Mouse (Mus musculus) limb, embryonic 11.5 days (tissue): ENCODE data around the gene Sectm1a. TPM values are rescaled to one million over a fixed set of nuclear protein-coding genes. Genes with fewer than 3 reads are reported as not detected.
"Not testable (repeated sequence)": the region's sequence is repeated elsewhere in the genome, so short reads cannot be mapped to it uniquely, and the experiment has no call there.

Source experiments
- ATAC-seq: fragments of 200-750 bp; cut with Nextera tagmentation; 2 replicates; pipeline ENCODE4 v1.8.0; 2017; ENCODE audit warnings: low read depth; ENCODE audit not compliant: insufficient number of reproducible peaks, low FRiP score, low TSS enrichment
- DNase-seq: peaks from one replicate; pipeline ENCODE4 v3.0.0-alpha.2; 2015; ENCODE audit warnings: low spot score
- H3K27ac ChIP-seq: fragments of 300-500 bp; sonication (generic); replicated peaks from 2 replicates; pipeline ENCODE4 v1.5.1; 2014; ENCODE audit warnings: low read depth, mild to moderate bottlenecking, low read length
- H3K27me3 ChIP-seq: fragments of 300-500 bp; sonication (generic); 2 replicates; pipeline ENCODE4 v1.6.1; 2014; ENCODE audit warnings: mild to moderate bottlenecking, low read length, mixed read lengths; ENCODE audit not compliant: control insufficient read depth, insufficient read depth
- H3K36me3 ChIP-seq: fragments of 300-500 bp; sonication (generic); 2 replicates; pipeline ENCODE4 v1.6.1; 2014; ENCODE audit warnings: mild to moderate bottlenecking, low read length, moderate library complexity, mixed read lengths; ENCODE audit not compliant: control insufficient read depth, insufficient read depth
- H3K4me1 ChIP-seq: fragments of 300-500 bp; sonication (generic); 2 replicates; pipeline ENCODE4 v1.6.1; 2014; ENCODE audit warnings: low read length, mixed read lengths; ENCODE audit not compliant: control insufficient read depth, insufficient read depth
- H3K4me2 ChIP-seq: fragments of 300-500 bp; sonication (generic); 2 replicates; pipeline ENCODE4 v1.6.1; 2014; ENCODE audit warnings: low read depth, mild to moderate bottlenecking, moderate library complexity; ENCODE audit not compliant: severe bottlenecking
- H3K4me3 ChIP-seq: fragments of 300-500 bp; sonication (generic); 2 replicates; pipeline ENCODE4 v1.5.1; 2014; ENCODE audit warnings: low read depth, low read length
- H3K9ac ChIP-seq: fragments of 300-500 bp; sonication (generic); 2 replicates; pipeline ENCODE4 v1.6.1; 2014; ENCODE audit warnings: mild to moderate bottlenecking, low read length
- H3K9me3 ChIP-seq: fragments of 300-500 bp; sonication (generic); 2 replicates; pipeline ENCODE4 v1.6.1; 2016; ENCODE audit warnings: low read length; ENCODE audit not compliant: control insufficient read depth
- whole genome bisulfite sequencing: fragments of 180-500 bp; shearing (Covaris S2); extraction: QIAGEN DNeasy Blood & Tissue Kit; methylation state at CpG from one replicate; pipeline ENCODE4 v1.1.7; 2014; 5-methylcytosine and 5-hydroxymethylcytosine counted together
- polyA plus RNA-seq: library from polyadenylated mRNA; unstranded; fragments of >200 nt; fragmentation: Nextera tagmentation; extraction: Ambion mirVana; gene quantifications from 2 replicates; pipeline ENCODE4 v1.2.1, GENCODE M21; 2014

The Sectm1a gene
- polyA plus RNA-seq, 1 experiment from 2014 or later, result not detected

DNA sequence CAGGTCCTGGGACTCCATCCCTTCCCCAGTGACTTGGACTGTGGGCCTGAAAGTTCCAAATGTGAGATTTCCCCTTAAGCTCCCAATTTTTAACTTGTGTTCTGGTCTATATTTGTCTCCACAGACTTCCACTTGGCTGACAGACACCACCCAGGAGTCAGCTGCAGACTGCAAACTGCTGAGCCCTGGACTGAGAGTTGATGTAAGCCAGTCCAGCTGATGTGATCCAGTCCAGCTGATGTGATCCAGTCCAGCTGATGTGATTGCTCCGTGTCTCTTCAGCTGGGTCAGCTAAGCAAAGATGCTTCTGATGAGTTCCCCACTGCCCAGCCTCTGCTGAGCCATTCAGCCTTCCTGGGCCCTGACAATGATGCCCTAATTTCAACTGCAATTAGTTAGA is 29.2 kb downstream of the Sectm1a start:
- DNase-seq (no peak), ATAC-seq (no peak)
- Histone ChIP-seq H3K9ac (no peak overlapping the region), H3K27ac (no peak overlapping the region), H3K9me3 (no peaks in the 10 kb centered on the region), H3K4me2 (no peak overlapping the region), H3K4me1 (no peaks in the 10 kb centered on the region), H3K36me3 (no peaks in the 10 kb centered on the region), H3K27me3 (no peaks in the 10 kb centered on the region), H3K4me3 (no peak overlapping the region)
- 71% methylated on average over 1 of the region's 1 CpGs for WGBS

DNA sequence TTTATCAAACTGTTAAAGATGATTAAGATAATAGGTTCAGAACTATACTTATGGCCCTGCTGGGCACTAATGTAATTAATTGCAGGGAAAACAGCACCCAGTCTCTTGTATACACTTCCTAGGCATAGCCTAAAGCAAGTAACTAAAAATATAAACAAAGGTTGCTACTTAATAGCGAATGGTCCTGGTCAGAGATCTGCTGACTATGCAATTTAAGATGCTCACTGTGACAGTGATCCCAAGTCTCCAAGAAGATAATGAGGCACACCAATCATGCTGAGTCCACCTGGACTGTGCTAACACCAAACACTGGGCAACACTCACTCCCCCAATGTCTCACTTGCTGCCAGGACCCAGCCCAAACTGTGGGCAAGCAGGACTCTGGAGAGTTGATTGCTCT is 31.2 kb downstream of the Sectm1a start:
- ATAC-seq (no peak), DNase-seq (no peak)
- H3K27ac ChIP-seq, result no peak overlapping the region
- H3K4me2 ChIP-seq, result no peak overlapping the region
- H3K4me3 ChIP-seq, result no peak overlapping the region
- H3K9ac ChIP-seq, result no peak overlapping the region
- H3K36me3 ChIP-seq, result no peaks in the 10 kb centered on the region
- no peaks in the 10 kb centered on the region for H3K4me1 ChIP-seq
- WGBS, result 71% methylated on average over 1 of the region's 1 CpGs
- no peaks in the 10 kb centered on the region for H3K9me3 ChIP-seq
- H3K27me3 ChIP-seq, result no peaks in the 10 kb centered on the region

DNA sequence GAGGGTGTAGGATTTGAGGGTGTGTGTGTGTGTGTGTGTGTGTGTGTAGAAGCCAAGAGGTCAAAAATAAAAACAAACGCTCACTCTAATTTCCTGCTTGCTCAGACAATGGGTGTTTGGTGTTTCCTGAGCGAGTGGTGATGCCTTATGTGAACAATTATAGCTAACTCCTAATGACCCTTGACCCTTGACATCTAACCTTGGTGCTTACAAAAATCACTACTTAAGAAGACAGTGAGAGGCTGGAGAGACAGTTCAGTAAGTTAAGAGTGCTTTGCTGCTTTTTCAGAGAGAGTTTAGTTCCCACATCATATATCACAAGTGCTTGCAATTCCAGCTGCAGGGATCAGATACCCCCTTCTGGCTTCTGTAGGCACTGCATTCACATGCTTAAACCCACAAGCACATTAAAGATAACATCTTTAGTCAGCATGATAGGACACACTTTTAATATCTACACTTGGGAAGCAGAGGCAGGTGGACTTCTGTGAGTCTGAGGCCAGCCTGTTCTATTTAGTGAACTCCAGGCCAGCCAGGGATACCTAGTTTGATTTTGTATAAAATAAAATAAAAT is 33.1 kb downstream of the Sectm1a start:
- DNase-seq (peak; percentile 59), ATAC-seq (no peak)
- no peak overlapping the region for H3K4me2 ChIP-seq
- no peak overlapping the region for H3K9ac ChIP-seq
- no peaks in the 10 kb centered on the region for H3K9me3 ChIP-seq
- no peaks in the 10 kb centered on the region for H3K4me1 ChIP-seq
- 19% methylated on average over 2 of the region's 2 CpGs for WGBS
- H3K4me3 ChIP-seq, result no peak overlapping the region
- H3K27me3 ChIP-seq, result no peaks in the 10 kb centered on the region
- no peak overlapping the region for H3K27ac ChIP-seq
- no peaks in the 10 kb centered on the region for H3K36me3 ChIP-seq

DNA sequence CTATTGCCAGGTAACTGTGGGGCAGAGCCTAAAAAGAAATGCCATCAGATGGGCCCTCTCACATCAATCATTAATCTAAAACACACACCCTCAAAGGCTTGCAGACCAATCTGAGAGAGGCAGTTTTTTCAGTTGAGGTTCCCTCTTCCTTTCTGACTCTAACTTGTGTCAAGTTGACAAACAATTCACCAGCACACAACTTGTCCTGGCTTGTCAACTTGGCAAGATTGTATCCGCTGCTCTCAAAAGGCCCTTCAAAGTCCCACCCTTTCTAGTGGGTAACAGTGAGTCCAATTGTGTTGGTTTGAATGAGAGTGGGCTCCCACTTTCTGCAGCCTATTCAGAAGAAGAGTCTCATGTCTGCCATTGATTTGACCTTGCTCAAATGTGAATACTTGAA is 35.7 kb downstream of the Sectm1a start:
- no peak overlapping the region for H3K4me3 ChIP-seq
- no peaks in the 10 kb centered on the region for H3K27me3 ChIP-seq
- no peak overlapping the region for H3K4me2 ChIP-seq
- 95% methylated on average over 1 of the region's 1 CpGs for WGBS
- no peaks in the 10 kb centered on the region for H3K36me3 ChIP-seq
- H3K4me1 ChIP-seq, result no peaks in the 10 kb centered on the region
- no peak for ATAC-seq
- H3K9ac ChIP-seq, result no peak overlapping the region
- H3K27ac ChIP-seq, result no peak overlapping the region
- H3K9me3 ChIP-seq, result no peaks in the 10 kb centered on the region
- no peak for DNase-seq

DNA sequence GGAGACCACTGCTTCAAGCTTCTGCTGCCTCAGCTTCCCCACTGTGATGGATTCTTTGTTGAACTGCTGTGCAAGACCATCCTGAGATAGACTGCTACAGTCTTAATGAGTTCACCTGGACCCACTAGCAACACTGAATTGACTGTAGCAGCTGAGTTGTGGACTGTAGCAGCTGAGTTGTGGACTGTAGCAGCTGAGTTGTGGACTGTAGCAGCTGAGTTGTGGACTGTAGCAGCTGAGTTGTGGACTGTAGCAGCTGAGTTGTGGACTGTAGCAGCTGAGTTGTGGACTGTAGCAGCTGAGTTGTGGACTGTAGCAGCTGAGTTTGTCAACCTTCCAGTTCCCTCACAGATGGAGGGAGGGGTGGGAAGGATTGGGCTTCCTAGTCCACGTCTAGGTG is 38.0 kb downstream of the Sectm1a start:
- not testable (repeated sequence) for H3K9me3 ChIP-seq, ATAC-seq, H3K4me1 ChIP-seq, DNase-seq, H3K27ac ChIP-seq, H3K9ac ChIP-seq, H3K4me3 ChIP-seq, H3K27me3 ChIP-seq, H3K36me3 ChIP-seq, H3K4me2 ChIP-seq
- WGBS, result 42% methylated on average over 1 of the region's 1 CpGs

DNA sequence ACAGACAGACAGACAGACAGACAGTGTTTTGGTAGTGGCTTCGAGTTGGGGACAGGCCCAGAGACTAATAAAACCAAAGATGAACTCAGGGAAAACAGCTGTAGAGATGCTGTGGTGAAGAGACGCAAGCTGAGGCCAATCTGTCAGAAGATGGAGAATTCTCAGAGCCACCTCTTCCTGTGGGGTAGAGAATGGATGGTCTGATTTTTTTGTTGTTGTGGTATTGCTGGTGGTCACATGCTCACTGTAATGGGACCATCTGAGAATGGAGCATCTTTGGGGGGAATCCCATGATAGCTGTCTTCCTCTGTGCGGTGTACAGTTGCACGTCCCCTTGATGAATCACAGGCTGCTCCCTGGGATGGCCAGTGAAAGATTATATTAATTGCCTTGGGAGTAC is 38.5 kb downstream of the Sectm1a start:
- H3K4me2 ChIP-seq, result no peak overlapping the region
- ATAC-seq (no peak), DNase-seq (no peak)
- no peak overlapping the region for H3K9ac ChIP-seq
- no peaks in the 10 kb centered on the region for H3K9me3 ChIP-seq
- no peaks in the 10 kb centered on the region for H3K36me3 ChIP-seq
- H3K27me3 ChIP-seq, result no peaks in the 10 kb centered on the region
- H3K27ac ChIP-seq, result no peak overlapping the region
- WGBS, result 86% methylated on average over 4 of the region's 4 CpGs
- H3K4me3 ChIP-seq, result no peak overlapping the region
- H3K4me1 ChIP-seq, result no peaks in the 10 kb centered on the region

DNA sequence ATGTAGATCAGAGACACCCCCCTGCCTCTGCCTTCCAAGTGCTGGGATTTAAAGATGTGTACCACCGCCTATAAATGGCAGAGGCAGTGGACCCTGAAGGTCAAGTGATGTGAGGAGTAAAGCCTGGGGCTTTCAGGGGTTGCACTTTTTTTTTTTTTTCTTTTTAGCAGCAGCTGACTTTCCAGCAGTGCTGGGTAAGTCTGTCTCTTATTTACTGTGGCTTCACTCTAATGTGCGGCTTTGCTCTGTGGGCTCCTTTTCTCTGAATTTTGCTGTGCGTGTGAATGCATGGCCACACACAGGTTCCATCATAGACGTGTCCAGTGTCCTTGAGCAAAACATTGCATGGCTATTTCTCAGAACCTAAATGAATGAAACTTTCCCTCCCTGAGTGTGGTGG is 39.4 kb downstream of the Sectm1a start:
- Histone ChIP-seq H3K4me3 (no peak overlapping the region), H3K9ac (no peak overlapping the region), H3K27me3 (no peaks in the 10 kb centered on the region), H3K4me1 (no peaks in the 10 kb centered on the region), H3K9me3 (no peaks in the 10 kb centered on the region), H3K4me2 (no peak overlapping the region), H3K27ac (no peak overlapping the region), H3K36me3 (no peaks in the 10 kb centered on the region)
- no peak for DNase-seq
- 75% methylated on average over 4 of the region's 4 CpGs for WGBS
- ATAC-seq, result no peak

DNA sequence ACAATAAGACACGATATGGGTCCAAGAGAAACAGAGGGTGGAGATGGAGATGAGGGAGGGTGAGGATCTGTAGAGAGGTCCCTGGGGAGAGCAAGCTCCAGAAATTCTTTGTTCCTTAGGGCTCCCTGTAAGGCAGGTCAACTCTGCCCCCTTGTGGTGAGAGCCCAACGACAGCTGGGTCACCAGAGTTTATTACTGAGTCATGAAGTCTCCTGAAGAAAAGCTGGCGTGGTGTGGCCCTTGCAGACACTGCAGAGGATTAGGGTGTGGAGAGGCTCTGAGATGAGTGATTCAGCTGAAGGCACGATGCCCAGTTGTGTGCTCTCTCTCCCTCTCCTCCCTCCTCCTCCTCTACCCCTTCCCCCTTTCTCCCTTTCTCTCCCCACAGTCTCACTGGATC is 39.8 kb downstream of the Sectm1a start:
- H3K36me3 ChIP-seq, result no peaks in the 10 kb centered on the region
- no peak for ATAC-seq
- peak; percentile 88 for DNase-seq
- H3K4me2 ChIP-seq, result no peak overlapping the region
- WGBS, result 8% methylated on average over 4 of the region's 4 CpGs
- H3K27ac ChIP-seq, result no peak overlapping the region
- no peaks in the 10 kb centered on the region for H3K4me1 ChIP-seq
- no peak overlapping the region for H3K4me3 ChIP-seq
- H3K9me3 ChIP-seq, result no peaks in the 10 kb centered on the region
- no peak overlapping the region for H3K9ac ChIP-seq
- no peaks in the 10 kb centered on the region for H3K27me3 ChIP-seq

DNA sequence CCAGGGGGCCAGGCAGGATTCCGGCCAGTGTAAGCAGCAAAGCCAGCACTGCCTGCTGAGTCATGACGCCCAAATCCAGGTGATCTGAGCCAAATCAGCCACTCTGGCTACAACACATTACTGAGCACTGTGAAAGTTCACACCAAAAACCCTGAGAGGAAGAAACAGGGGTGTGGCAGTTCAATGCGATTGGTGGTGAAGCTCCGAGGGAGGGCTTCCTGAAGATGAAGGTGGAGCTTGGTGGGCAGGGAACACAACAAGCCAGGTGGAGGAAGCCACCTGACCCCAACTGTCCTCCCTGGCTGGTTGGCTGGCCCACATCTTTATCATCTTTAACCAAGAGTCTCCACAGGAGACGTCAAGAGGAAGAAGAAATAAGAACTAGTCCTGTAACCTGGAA is 41.7 kb downstream of the Sectm1a start, which contains the start of gene Cd7:
TSS of gene Cd7 (minus strand) at position 117 of the 400 bp plus-strand sequence.
- Histone ChIP-seq H3K4me2 (no peak within 1 kb of the TSS), H3K4me3 (no peak within 1 kb of the TSS), H3K27ac (no peak within 1 kb of the TSS), H3K9ac (no peak within 1 kb of the TSS), H3K27me3 (no peaks in the 10 kb centered on the region), H3K9me3 (no peaks in the 10 kb centered on the region), H3K4me1 (no peaks in the 10 kb centered on the region), H3K36me3 (no peaks in the 10 kb centered on the region)
- 58% methylated on average over 5 of the region's 5 CpGs for WGBS
- ATAC-seq (no peak), DNase-seq (no peak)
